Mouse (Mus musculus) hindlimb bud, embryonic 11.5 days (tissue): Measurements from ENCODE around the gene Spata31d1a.
"Not testable (repeated sequence)": the region's sequence is repeated elsewhere in the genome, so short reads cannot be mapped to it uniquely, and the experiment has no call there.

Source experiments
- DNase-seq: peaks from one replicate; pipeline ENCODE4 v3.0.0-alpha.2; 2012; ENCODE audit warnings: low read depth, low spot score; ENCODE audit errors: extremely low spot score

The Spata31d1a gene

GRCm38 (mm10) chr13:59710230-59710629, at the start of gene Spata31d1a:
TSS of gene Spata31d1a (minus strand) at chr13:59710330.
- no peak for DNase-seq

GRCm38 (mm10) chr13:59756906-59757305, 46.8 kb upstream of the Spata31d1a start:
- no peak for DNase-seq

GRCm38 (mm10) chr13:59750310-59750709, 40.2 kb upstream of the Spata31d1a start:
- no peak for DNase-seq

- no peak for DNase-seq
Observed at GRCm38 (mm10) chr13:59746711-59747110, 36.6 kb upstream of the Spata31d1a start, which contains the start of gene 1700014D04Rik. TSS of gene 1700014D04Rik (minus strand) at chr13:59746752.

- DNase-seq: no peak
Observed at GRCm38 (mm10) chr13:59746164-59746563, 36.0 kb upstream of the Spata31d1a start.

- DNase-seq: no peak
Observed at GRCm38 (mm10) chr13:59745462-59745861, 35.3 kb upstream of the Spata31d1a start.

GRCm38 (mm10) chr13:59741697-59742096, 31.6 kb upstream of the Spata31d1a start:
- no peak for DNase-seq

GRCm38 (mm10) chr13:59741096-59741495, 31.0 kb upstream of the Spata31d1a start:
- no peak for DNase-seq

- no peak for DNase-seq
Observed at GRCm38 (mm10) chr13:59739397-59739796, 29.3 kb upstream of the Spata31d1a start.

GRCm38 (mm10) chr13:59738455-59738854, 28.3 kb upstream of the Spata31d1a start:
- DNase-seq: no peak

- DNase-seq: no peak
Observed at GRCm38 (mm10) chr13:59735190-59735589, 25.1 kb upstream of the Spata31d1a start.

GRCm38 (mm10) chr13:59734347-59734746, 24.2 kb upstream of the Spata31d1a start:
- not testable (repeated sequence) for DNase-seq

GRCm38 (mm10) chr13:59733936-59734335, 23.8 kb upstream of the Spata31d1a start:
- DNase-seq: no peak

GRCm38 (mm10) chr13:59731652-59732051, 21.5 kb upstream of the Spata31d1a start, which contains the start of gene Spata31d1d:
TSS of gene Spata31d1d (minus strand) at chr13:59731752.
- no peak for DNase-seq

- DNase-seq: peak; percentile 75
Observed at GRCm38 (mm10) chr13:59728378-59729093, 18.4 kb upstream of the Spata31d1a start.

- no peak for DNase-seq
Observed at GRCm38 (mm10) chr13:59726139-59726867, 16.2 kb upstream of the Spata31d1a start.

GRCm38 (mm10) chr13:59722089-59722488, 12.0 kb upstream of the Spata31d1a start:
- DNase-seq: not testable (repeated sequence)

- DNase-seq: no peak
Observed at GRCm38 (mm10) chr13:59719475-59719874, 9.3 kb upstream of the Spata31d1a start.

GRCm38 (mm10) chr13:59718857-59719440, 8.8 kb upstream of the Spata31d1a start:
- not testable (repeated sequence) for DNase-seq

GRCm38 (mm10) chr13:59713710-59714109, 3.6 kb upstream of the Spata31d1a start:
- DNase-seq: no peak

- DNase-seq: not testable (repeated sequence)
Observed at GRCm38 (mm10) chr13:59711984-59712383, 1.9 kb upstream of the Spata31d1a start, which contains the start of gene Spata31d1b. TSS of gene Spata31d1b (plus strand) at chr13:59712284.
